Comparison of ENCODE assay signal across 8 mouse cellular contexts in the genomic region with DNA sequence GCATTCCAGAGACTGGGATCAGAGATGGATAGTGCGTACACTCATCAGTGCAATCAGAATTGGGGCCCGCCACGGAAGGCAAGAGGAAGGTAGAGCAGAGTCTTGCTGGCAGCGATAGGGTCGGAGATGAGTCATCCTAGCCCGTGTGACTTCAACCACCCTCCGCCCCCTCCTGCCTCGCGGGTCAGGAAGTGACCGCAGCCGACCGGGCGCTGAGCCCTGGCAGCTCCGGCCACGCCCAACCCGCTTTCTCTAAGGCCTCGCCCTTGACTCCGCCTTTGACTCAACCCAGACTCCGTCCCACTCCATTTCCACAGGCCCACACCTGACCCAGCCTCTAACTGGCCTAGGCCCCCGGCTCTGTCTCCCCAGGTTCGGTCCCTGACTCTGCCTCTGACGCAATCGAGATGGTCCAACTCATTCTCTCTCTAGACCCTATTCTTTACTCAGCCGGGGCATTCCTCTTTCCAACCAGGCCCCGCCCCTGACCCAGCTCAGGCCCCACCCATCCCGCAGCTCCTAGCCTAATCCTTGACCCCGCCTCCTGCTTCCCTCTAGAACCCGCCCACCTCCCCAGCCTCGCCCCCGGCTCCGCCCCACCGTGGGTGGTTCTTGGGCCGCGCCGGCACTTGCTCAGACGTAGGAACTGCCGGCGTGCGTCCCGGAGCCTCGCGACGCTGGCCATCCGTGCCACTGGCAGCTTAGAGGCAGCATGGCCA. TPM values are rescaled to one million over a fixed set of nuclear protein-coding genes. Genes with fewer than 3 reads are reported as not detected.
DNase-seq lines count a peak whose midpoint lies in the region; ATAC-seq and TF ChIP-seq lines count a peak whose summit lies in the region.

A gene (plus strand): TSS at position 608 of the 719 bp plus-strand sequence.

- ATAC-seq in activated CD4-positive, CD25-positive, alpha-beta regulatory T cell, adult 4 months: peak; percentile 84

- peak; percentile 88 for TF ChIP-seq POLR2A in cortical plate, adult 2 months (IDR thresholded peaks at IDR 0.05; ENCODE audit: extremely low read depth, insufficient read depth, low read length)

- no peaks in the 10 kb centered on the region for H3K36me3 ChIP-seq in megakaryocyte, embryonic 14.5 days (replicated peaks; ENCODE audit: low read length)

- no peak for TF ChIP-seq CTCF in cortical plate, adult 2 months (IDR thresholded peaks at IDR 0.05; ENCODE audit: extremely low read depth, insufficient read depth, low read length)

- peaks cover 3% of the 10 kb centered on the region; the same call in 1 of the 2 replicates for H3K4me1 ChIP-seq in cortical plate, adult 2 months (ENCODE audit: control insufficient read depth, insufficient read depth, low read length)
- H3K4me1 ChIP-seq in megakaryocyte, embryonic 14.5 days: peaks cover 52% of the 10 kb centered on the region

- no peaks in the 10 kb centered on the region for H3K27me3 ChIP-seq in megakaryocyte, embryonic 14.5 days (replicated peaks)

- H3K4me3 ChIP-seq in cortical plate, adult 2 months (ENCODE audit: insufficient read depth, low read length): peak within 1 kb of the TSS; percentile 64
- peak within 1 kb of the TSS; percentile 98 for H3K4me3 ChIP-seq in megakaryocyte, embryonic 14.5 days (replicated peaks)

- no peaks in the 10 kb centered on the region for H3K9me3 ChIP-seq in megakaryocyte, embryonic 14.5 days

- H3K27ac ChIP-seq in cortical plate, adult 2 months (ENCODE audit: insufficient read depth, low read length): peak within 1 kb of the TSS; percentile 81

- peak; percentile 98 to 99 for DNase-seq in gastrocnemius, adult 8-10 months (ENCODE audit: low spot score in 2 of 2)
- peak; percentile 85 for DNase-seq in hindlimb bud, embryonic 11.5 days (ENCODE audit: extremely low spot score, low read depth, low spot score)
- DNase-seq in left cerebral cortex, adult 8-10 months (ENCODE audit: low spot score in 2 of 2): peak; percentile 77 to 94
- DNase-seq in right cerebral cortex, postnatal 10 days (ENCODE audit: low spot score in 2 of 2): peak; percentile 95 to 96
- DNase-seq in urinary bladder, postnatal 25 days (ENCODE audit: low spot score): peak; percentile 89

RNA-seq across cellular contexts. Expression of the gene that starts here (rescaled TPM):
- polyA plus RNA-seq in activated CD4-positive, CD25-positive, alpha-beta regulatory T cell, adult 4 months (2017; shearing (Covaris generic)): 1 to 10 TPM in 1 of 2 experiments, under 1 TPM in 1; 0.79 to 1.2 TPM
- polyA plus RNA-seq in cortical plate, adult 2 months (2012; rRNA removed): 49.3 and 54.6 TPM in 2 replicates
- 10 to 100 TPM; 57.7 to 72.7 (median 64.9) TPM for total RNA-seq in gastrocnemius, adult 8-10 months (2022)
- total RNA-seq in left cerebral cortex, adult 8-10 months (2022): 10 to 100 TPM; 62.2 to 70.5 (median 66.3) TPM
- polyA plus RNA-seq in megakaryocyte, embryonic 14.5 days (2012; ENCODE audit: insufficient read depth, low replicate concordance): 0.95 and 1.2 TPM in 2 replicates

Comparison
In these comparisons a context has a peak if more than half of its experiments do, and no peak if none do; other contexts are left out.
1. Peak in every context shown above with its lines: DNase-seq, ATAC-seq, H3K4me3 ChIP-seq and H3K27ac ChIP-seq.
2. RNA of the gene that starts here (polyA plus RNA-seq): 49.3 to 54.6 TPM in cortical plate, adult 2 months; 0.79 to 1.2 TPM in activated CD4-positive, CD25-positive, alpha-beta regulatory T cell, adult 4 months and 0.95 to 1.2 TPM in megakaryocyte, embryonic 14.5 days; every median in the first group is over 10 times any median in the second.